Mouse (Mus musculus): ENCODE measurements at regions not wholly inside any gene's neighbourhood (a gene's known extent, or its start where the extent isn't known, plus 50 kb on each side); places are given as distances from the start of the nearest gene placed in this dataset.

DNA sequence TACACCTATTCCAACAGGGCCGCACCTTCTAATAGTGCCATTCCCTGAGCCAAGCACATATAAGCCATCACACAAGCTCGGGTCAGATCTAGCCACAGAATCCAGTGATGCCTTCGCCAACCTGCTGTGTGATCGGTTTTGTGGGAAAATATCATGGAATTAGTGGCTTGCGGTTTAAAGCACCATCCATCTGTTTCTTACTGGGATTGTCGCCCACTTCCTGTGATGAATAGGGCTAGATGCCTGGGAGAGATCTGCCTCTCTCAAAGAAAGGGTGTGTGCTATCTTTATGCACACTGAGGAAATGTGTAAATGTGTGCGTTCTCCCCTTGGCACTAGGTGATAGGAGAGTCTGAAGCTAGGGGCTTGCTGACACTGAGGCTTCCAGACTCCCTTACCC, 154.5 kb upstream of the Smim23 start:
- DNase-seq: no peak

DNA sequence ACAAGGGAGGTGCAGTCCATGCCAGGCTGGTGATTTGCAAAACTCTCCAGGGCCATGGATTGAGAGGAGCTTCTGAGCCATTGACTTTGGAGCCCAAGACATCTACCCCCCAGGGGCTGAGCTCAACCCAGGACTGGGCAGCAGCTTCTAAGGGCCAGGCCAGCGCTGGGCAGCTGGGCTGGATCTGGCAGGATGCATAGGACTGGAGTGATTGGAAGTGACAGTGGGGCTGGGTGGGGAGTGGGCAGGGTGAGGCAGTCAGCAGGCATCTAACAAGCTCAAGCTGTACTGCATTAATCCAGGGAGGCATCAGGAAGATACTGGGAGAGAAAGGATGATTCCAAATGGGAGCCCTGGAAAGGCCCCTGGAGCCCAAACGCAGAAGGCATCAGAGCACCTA, 152.2 kb upstream of the Smim23 start:
- no peak for DNase-seq

- peak in 1 of 2 experiments; percentile 0 for DNase-seq
Observed at GRCm38 (mm10) chr11:32973453-32973852, 149.0 kb upstream of the Smim23 start.

- no peak for DNase-seq
Observed at GRCm38 (mm10) chr11:32965418-32965817, 141.0 kb upstream of the Smim23 start.

- DNase-seq: no peak
Observed at GRCm38 (mm10) chr11:32963625-32964293, 139.4 kb upstream of the Smim23 start.

GRCm38 (mm10) chr11:32961600-32961999, 137.2 kb upstream of the Smim23 start:
- peak in 1 of 2 experiments; percentile 24 for DNase-seq

DNA sequence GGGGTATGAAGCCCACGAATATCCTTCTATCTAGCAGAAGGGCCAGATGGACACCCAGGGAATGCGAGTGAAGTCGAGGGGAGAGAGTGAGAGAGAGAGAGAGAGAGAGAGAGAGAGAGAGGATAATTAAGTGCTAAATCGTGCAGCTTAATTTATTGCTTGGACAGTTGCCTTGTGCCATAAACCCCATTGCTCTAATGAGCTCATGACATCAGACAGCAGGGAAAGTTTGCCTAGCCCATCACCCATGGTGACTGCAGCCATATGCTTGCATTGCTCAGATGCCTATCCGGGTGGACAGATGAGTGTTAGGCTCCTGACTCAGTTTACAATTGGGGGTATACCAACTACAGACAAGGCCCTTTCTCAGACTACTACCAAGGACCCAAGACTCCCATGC, 134.6 kb upstream of the Smim23 start:
- DNase-seq: no peak

GRCm38 (mm10) chr11:32956993-32957392, 132.6 kb upstream of the Smim23 start:
- peak; percentile 13 to 39 for DNase-seq

DNA sequence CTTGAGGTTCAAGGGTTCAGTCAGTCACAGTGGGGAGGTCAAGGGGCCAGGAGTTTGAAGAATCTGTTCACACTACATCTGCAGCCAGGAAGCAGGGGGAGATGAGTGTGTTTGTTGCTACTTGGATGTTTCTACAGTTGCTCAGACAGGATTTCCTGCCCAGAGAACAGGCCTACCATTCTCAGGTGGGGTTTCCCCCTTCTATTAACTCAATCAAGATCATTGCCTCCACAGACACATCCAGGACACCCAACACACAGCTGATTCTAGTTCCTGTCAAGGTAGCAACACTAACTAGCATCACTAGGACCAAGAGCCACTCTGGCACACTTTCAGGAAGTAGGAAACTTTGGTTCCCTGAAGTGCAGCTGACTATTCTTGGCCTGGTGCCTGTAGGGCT, 127.9 kb upstream of the Smim23 start:
- no peak for DNase-seq

- no peak for DNase-seq
Observed at GRCm38 (mm10) chr11:32948132-32948531, 123.7 kb upstream of the Smim23 start.

- DNase-seq: peak; percentile 34 to 39
Observed at GRCm38 (mm10) chr11:32946481-32947001, 122.1 kb upstream of the Smim23 start.

DNA sequence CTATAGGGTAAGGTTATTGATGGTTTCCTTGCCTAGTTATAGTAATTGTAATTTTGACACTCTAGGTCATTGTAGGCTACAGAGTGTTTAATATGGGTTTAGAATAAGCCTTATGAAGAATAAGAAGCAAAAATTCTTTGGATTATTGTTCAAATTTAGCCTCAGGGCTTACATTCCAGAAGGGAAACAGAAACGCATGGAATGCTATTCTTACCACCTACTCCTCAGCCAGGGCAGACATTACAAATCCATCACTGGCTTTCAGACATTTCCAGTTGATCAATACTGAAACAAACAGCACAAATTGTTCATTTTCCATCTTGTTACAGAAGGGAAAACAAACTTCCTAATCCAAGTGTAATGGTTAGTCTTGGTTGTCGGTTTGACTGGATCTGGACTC, 120.7 kb upstream of the Smim23 start:
- DNase-seq: no peak

DNA sequence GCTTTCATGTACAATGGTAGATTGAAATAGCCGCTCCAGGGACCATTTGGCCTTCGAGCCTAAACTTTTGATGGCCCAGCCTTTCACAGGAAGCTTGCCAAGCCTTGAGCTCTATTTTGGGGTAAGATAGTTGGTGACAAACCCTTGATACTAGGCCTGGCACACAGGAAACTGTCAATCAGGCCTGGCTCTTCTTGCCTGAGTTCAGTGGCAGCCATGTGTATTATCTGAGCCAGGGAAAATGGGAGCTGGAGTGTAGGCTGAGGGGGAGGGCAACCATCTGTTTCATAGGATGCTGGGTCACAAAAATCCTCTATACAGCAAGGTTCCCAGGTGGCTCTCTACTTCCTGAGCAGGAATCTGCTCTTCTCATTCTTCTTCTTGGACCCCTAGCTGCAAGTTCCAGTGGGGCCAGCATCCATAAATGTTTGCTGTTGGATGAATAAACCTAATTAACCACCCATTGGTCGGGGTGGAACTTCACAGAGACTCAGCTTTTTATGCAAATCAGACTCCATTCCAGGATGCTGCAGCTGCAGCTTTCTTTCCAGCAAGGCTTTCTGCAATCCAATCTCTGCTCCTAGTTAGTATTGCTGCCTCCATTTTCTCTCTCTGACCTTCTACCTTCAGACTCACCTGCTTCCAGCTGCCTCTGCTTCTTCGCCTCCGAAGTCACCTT, 117.1 kb upstream of the Smim23 start:
- DNase-seq: no peak

DNA sequence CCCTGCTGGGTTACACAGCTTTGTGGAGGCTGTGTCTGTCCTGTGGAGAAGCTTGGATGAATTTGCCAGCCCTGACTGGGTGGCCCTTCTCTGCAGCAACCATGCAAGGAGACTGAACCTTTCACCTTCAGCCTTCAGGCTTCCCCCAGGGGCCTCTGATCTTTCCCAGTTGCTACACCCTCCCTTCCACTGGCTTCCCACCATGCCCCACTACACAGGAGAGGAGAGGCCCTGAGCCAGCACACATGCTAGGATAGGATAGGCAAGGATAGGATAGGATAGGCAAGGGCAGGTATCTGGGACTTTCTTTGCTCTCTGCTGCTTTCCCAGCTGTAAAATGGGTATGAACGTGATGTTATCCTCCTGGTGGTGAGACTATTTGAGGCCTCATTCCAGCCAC, 114.7 kb upstream of the Smim23 start:
- DNase-seq: no peak

DNA sequence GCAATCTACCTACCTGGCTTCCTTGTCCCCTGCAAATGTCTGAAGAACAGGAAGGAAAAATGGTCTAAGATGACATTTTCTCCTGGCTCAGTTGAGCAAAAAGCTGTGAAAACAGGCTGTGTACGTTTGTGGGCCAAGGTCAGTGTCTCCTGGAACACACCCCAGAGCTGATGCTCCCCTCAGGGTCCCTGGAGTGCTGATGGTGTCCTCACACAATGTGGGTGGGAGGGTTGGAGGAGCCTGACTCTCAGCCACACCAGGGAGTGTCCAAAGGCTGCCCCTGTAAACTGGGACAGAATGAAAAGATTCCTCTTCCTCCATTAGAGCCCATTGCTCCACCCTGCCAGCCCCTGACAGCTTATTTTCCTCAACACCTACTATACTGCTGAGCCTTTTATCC, 112.8 kb upstream of the Smim23 start:
- DNase-seq: no peak

GRCm38 (mm10) chr11:32931928-32932327, 107.5 kb upstream of the Smim23 start:
- DNase-seq: no peak

GRCm38 (mm10) chr11:32931018-32931417, 106.6 kb upstream of the Smim23 start:
- DNase-seq: no peak

- DNase-seq: no peak
Observed at GRCm38 (mm10) chr11:32928837-32929236, 104.4 kb upstream of the Smim23 start.

DNA sequence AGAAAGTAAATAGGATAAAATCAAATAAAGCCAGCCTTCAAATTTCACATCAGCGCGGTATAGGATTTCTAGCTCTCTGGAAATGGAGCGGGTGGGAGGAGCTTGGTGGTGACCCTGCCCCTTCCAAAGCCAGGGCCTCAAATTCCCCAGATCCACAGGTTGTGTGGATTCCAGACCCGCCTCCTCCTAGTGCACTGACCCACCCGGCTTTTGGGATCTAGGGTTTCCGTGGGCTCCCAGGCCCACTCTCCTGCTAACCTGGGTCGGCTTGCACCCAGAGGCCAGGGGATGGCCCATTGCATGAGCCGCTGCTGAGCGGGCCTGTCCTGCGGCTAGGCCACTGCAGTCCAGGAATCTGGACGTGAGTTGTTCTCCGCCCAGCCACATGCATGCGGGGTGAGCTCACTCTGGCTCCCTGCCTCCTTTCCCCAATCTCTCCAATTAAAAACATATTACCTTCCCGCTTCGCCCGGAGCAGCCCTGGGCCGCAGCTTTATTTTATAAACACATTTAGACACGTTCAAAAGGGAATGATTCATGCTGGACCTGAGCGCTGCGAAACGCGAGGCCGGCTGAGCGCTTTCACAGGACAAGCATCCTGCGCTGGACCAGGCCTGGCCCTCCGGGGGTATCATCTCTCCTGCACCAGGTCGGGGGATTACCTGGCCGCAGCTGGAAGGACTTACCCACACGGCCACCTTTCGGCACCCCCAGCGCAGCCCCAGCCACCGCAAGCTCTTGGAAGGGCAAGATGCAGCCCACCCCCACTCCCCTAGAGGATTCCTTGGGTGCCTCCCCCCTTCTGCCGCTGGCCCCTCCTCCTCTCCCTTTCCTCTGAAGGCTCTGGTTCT, 101.2 kb upstream of the Smim23 start:
- peak; percentile 16 to 24 for DNase-seq

GRCm38 (mm10) chr11:32924932-32925331, 100.5 kb upstream of the Smim23 start:
- DNase-seq: no peak

DNA sequence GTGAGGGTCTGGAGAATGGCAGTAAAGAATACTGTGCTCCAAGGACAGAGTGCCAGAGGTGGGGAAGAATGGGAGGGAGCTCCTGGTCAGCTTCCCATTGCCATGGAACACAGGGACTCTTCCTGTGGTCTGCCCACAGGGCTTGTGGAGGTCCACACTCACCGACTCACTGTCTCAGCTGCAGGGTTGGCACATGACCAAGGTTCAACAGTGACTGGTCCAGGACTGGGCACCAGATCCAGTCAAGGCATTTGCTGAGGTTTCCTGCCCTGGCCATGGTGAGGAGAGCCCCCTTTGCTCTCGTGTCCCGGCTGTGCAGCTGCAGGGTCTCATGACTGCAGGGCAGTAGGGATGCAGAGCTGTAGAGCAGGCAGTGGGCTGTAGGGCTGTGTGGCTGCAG, 88.7 kb upstream of the Smim23 start:
- DNase-seq: no peak

- DNase-seq: no peak
Observed at GRCm38 (mm10) chr11:32911791-32912190, 87.4 kb upstream of the Smim23 start.

GRCm38 (mm10) chr11:32908723-32909411, 84.5 kb upstream of the Smim23 start:
- DNase-seq: no peak
